Mouse (Mus musculus) Muller cell, postnatal 12 days (primary cell): ENCODE measurements around the gene Dnah11.
A peak's percentile ranks its signal among the peaks of the same experiment; 100 is the strongest.

ENCODE experiments used
- DNase-seq: peaks from one replicate; pipeline ENCODE4 v3.0.0-alpha.2; 2015; ENCODE audit errors: inconsistent ontology term

Dnah11 gene

DNA sequence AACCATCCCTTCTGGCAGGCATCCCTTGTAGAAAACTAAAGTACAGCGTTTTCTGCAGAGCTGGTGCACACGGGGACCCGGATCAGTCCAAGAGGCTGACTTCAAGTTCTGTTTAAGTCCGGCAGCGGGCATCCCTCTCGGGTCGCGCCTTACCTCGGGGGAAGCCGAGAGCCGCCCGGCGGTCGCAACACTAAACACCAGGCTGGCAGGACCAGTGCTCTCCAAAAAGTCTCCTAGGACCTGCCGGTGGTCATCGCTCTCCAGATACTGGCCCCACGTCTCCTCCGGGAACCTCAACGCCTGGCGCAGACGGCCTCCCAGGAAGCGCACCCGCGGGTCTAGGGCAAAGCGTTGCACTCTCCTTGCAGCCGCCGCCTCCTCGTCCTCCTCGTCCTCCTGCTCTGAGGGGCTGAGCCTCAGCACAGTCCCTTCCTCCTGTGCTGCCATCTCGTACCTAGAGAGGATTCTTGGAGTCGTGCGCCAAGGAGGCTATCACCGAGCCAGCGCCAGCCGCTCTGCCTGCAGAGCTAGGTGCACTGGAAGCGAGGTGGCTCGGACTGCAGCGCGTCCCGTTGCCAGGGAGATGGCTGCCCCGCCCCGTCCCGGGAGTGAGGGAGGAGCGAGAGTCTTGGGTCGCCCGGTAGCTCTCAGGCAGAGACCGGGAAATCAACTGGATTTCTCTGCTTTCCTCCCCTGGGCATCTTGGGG is at the start of gene Dnah11:
TSS of gene Dnah11 (minus strand) at position 658 of the 708 bp plus-strand sequence.
- peak; percentile 83 for DNase-seq

GRCm38 (mm10) chr12:118221182-118221581 is 22.3 kb upstream of the Dnah11 start:
- no peak for DNase-seq

GRCm38 (mm10) chr12:118220062-118220461 is 21.2 kb upstream of the Dnah11 start:
- DNase-seq: no peak

- no peak for DNase-seq
These were observed 13.3 kb upstream of the Dnah11 start for GRCm38 (mm10) chr12:118212163-118212562.

DNA sequence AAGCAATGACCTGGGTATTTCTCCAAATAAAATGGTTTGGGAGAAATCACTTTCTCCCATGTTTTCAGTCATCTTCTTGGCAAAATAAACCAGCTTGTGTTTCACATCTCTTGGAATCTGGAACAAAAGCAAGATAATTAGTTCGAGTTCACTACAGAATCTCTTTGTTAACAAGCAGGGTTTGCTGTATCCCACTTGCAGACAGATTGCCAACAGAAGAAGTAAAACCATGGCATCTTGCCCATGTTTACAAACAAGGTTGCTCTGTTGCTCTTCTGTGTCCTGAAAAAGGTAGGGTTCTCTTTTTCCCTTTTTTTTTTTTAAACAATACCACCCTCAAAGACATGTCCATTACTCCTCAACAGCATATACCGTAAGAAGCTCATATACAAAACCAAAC is 2.3 kb downstream of the Dnah11 start:
- peak; percentile 34 for DNase-seq

DNA sequence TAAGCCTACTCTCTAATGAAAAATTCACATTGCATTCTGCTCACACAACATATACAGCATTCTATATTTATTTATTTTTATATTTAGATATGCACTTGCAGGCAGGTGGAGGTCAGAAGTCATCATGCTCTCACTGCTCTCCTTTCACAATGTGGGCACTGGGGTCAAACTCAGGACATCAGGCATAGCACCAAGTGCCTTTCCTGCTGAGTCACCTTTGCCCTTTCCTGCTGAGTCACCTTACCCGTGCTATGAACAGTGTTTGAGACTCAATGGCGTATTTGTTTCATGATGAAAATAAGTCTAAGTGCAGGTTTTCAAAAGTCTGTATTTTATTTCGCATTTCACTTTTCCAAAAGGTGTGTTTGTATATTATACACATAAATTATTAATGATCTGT is 9.3 kb downstream of the Dnah11 start:
- no peak for DNase-seq

- no peak for DNase-seq
These were observed 11.2 kb downstream of the Dnah11 start for GRCm38 (mm10) chr12:118187663-118188062.

- DNase-seq: peak; percentile 69
These were observed 11.9 kb downstream of the Dnah11 start for GRCm38 (mm10) chr12:118186881-118187489.

GRCm38 (mm10) chr12:118186120-118186880 is 12.5 kb downstream of the Dnah11 start:
- DNase-seq: no peak

DNA sequence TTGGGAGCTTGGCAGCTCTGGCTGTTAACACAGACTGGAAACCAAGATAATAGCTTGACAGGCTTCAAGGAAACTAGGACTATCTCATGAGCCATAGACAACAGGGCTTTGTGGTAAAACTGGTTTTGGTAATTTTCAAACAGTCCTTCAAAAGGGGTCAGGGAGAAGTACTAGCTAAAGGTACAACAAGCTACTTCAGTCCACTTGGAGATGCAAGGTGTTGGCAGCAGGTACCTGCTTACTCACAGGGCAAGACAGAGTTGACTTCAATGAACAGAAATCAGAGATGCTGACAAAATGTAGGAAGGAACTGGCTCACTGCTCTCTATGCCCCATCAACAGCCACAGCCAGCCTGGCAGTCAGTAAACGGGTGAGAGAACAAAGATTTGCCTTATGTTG is 14.1 kb downstream of the Dnah11 start:
- DNase-seq: no peak

DNA sequence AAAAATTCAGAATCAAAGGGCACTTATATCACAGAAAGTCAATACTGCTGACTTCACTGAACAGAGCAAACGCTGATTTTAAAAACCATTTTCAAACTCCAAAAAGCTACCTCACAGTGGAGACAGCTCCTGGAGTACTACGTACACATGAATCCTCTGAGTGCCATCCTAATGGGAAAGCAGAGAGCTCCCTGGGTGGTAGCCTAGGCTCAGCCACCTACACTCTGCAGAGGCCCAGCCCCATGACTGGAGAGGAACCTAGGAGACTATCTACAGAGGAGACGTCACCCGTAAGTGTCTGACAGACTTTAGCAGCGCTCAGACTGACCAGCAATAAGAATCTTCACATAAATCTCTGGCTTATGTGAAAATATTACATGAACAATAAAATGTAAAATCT is 21.1 kb downstream of the Dnah11 start:
- DNase-seq: no peak

DNA sequence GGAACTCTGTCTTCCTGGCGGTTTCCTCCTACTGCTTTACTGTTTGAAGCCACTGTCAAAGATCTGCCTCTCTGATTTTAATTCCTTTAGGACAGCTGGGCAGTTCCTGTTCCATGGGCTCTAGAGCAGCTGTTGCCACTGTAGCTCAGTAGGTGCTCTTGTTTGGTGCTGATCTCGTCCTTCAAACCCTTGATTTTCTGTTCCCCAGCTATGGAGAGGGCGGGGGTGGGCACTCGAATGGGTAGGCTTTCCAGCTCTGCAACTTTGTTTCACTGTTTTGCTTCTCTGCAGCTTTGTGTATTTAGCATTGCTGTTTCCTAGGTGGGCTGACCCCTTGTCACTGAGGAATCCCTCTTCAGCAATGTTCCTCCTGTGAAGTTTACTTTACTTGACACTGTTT is 34.1 kb downstream of the Dnah11 start:
- DNase-seq: no peak

- no peak for DNase-seq
These were observed 41.9 kb downstream of the Dnah11 start for GRCm38 (mm10) chr12:118156986-118157385.

GRCm38 (mm10) chr12:118147521-118148033 is 51.3 kb downstream of the Dnah11 start:
- DNase-seq: no peak

DNA sequence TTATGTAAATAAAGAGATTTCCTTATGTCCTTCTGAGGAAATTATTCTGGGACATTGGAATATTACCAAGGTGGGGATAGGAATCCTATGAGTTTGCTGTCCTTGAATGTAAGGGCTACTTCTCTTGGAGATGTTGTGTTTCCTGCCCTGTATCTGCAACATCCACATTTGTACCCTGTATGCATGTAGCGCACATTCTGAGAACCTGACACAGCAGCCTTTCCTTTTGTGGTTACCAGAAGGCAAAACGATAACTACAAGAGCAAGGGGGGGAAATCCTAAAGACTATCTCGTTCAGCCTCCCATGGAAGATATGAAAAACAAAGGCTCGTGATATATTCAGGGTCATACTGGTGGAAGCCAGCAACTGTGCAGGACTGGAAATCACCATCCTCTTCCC is 70.7 kb downstream of the Dnah11 start:
- no peak for DNase-seq

- no peak for DNase-seq
These were observed 79.2 kb downstream of the Dnah11 start for GRCm38 (mm10) chr12:118119668-118120067.

GRCm38 (mm10) chr12:118112599-118112998 is 86.2 kb downstream of the Dnah11 start:
- DNase-seq: no peak

DNA sequence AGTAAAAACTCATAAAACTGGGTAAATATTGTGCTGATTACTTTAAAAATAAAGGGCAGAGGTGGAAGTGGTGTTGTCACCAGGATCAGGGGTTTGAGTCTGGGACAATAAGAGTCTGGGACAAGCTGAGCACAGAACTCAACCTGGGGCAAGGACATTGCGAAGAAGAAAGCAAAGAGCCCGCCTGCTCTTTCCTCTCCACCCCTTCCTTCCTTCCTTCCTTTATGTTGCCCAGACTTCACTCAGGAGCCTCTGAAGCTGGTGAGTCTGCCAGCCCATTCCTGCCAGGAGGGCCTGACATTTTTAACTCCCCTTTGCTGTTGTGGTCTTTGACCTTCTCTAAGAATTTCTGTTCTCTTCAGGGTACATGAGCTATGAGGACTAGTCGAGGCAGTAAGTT is 86.9 kb downstream of the Dnah11 start:
- no peak for DNase-seq

- DNase-seq: no peak
These were observed 91.1 kb downstream of the Dnah11 start for GRCm38 (mm10) chr12:118107719-118108118.

DNA sequence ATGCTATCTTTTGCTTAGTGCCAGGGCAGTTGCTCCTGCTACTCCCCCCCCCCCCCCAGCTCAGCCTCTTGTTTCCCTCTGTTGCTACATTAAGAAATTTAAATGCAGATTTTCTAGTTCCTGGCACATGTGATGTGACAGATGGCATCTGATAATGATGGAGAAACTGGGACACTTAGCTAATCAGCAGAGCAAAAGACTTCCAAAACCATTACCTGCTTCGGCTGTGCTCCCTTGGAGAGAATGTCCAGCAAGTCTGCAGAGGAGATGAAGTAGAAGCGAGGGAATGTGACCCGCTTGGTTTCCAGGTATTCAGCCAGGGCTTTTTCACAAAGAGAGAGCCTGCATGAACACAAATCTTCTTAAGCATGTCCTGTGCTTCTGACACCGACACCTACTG is 94.3 kb downstream of the Dnah11 start:
- DNase-seq: no peak

- peak; percentile 33 for DNase-seq
These were observed 99.1 kb downstream of the Dnah11 start for GRCm38 (mm10) chr12:118099694-118100093.

GRCm38 (mm10) chr12:118098257-118098656 is 100.6 kb downstream of the Dnah11 start:
- DNase-seq: no peak

GRCm38 (mm10) chr12:118094946-118095345 is 103.9 kb downstream of the Dnah11 start:
- peak; percentile 16 for DNase-seq
